Mouse (Mus musculus) testis, adult 2 months (tissue): ENCODE measurements around the gene Hist1h2bk.

Experiments
- CTCF ChIP-seq: fragments of 200-500 bp; IDR thresholded peaks from 2 replicates; pipeline ENCODE4 v1.5.1; 2012; ENCODE audit warnings: low read depth, mild to moderate bottlenecking, inconsistent platforms, low read length, moderate library complexity; ENCODE audit not compliant: control insufficient read depth, insufficient read depth, insufficient replicate concordance
- POLR2A ChIP-seq: fragments of 200-500 bp; IDR thresholded peaks from 2 replicates; pipeline ENCODE4 v1.6.1; 2012; ENCODE audit warnings: low read depth, mild to moderate bottlenecking, inconsistent platforms, low read length, moderate library complexity; ENCODE audit not compliant: control insufficient read depth

DNA sequence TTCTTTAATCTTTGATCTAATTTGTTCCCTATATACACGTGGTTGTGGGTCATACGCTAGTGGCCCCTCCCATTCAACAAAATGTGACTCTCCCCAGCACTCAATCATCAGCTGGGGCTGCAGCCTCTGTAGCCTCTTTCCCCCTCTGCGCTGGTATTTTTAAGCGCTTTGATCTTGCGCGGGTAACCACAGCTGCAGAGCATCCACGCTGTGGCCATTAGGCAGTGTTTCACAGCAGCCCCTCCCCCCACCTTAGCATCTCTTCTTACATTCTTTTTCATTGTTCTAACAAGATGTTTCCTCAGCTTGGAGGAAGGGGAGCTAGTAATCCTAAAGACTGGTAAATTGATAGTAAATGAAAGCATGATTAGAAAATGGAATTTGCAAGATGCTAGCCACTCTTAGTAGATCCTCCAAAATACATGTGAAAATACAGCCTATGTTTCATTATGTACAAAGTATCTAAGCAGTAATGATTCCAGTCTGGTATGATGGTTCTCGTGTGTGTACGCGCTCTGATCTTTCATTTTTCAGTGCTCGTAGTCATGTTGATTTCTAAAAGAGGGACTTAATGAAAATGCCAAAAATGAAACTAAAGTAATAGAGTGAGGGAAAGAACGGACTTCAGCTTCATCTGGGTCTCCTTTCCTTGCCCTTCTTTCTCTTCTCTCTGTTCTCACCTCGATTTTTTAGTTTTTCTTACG, 14.2 kb downstream of the Hist1h2bk start:
- no peak for TF ChIP-seq POLR2A
- TF ChIP-seq CTCF, result no peak
